Mouse (Mus musculus): Measurements from ENCODE around the gene Ube2o. TPM values are rescaled to one million over a fixed set of nuclear protein-coding genes. Genes with fewer than 3 reads are reported as not detected.

Ube2o gene
- polyA plus RNA-seq, 1 experiment from 2014 or later: 3.7 TPM

DNA sequence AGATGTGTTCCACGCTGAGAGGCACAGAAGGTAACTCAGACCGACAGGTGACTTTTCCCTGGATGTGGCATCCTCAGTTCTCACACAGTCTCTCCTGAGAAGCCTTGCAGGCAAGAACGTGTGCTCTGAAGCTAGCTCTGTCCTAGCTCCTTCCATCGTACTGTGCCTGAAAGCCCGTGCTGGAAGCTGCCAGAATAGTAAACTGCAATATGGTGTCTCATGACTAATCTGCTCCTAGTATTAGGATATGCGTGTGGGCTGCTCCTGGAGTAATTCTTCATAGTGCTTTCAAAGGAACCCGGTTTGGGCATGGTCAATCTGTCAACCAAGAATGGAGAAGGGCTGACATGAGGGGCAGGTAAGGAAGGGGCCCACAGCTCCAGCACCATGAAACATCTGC lies 10.4 kb downstream of the Ube2o start:
- ATAC-seq: no peak
- Histone ChIP-seq H3K4me1 (replicated peaks; ENCODE audit: control insufficient read depth, insufficient read depth, low read length) (no peaks in the 10 kb centered on the region), H3K27ac (ENCODE audit: low read depth, low read length) (no peak overlapping the region), H3K9ac (ENCODE audit: low read depth, low read length) (no peak overlapping the region), H3K9me3 (ENCODE audit: control insufficient read depth) (no peaks in the 10 kb centered on the region), H3K4me3 (ENCODE audit: low read depth, low read length) (no peak overlapping the region), H3K4me2 (replicated peaks; ENCODE audit: low read depth) (no peak overlapping the region), H3K27me3 (replicated peaks; ENCODE audit: control insufficient read depth, insufficient read depth, low read length) (no peaks in the 10 kb centered on the region), H3K36me3 (ENCODE audit: control insufficient read depth, insufficient read depth) (no peaks in the 10 kb centered on the region)
- TF ChIP-seq CTCF (IDR thresholded peaks at IDR 0.05; ENCODE audit: low read depth): no peak
- WGBS: 83% methylated on average over 7 of the region's 7 CpGs

DNA sequence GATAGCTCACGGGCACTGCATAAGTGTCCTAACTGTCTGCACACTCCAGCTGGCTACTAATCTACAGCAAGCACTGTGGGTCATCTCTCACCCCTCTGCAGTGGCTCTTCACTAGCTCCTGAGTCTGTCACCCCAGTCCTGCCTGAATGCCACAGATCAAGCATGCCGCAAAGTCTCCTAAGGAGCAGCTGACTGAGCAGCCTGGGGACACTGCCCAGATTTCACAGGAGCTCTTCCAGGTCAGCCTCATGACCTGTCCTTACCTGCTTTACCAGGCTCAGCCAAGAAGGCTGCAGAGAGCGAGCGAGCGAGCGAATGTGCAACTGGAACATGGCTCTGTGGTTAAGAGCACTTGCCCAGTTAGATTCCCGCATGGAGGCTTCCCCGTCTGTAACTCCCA lies 13.7 kb downstream of the Ube2o start:
- no peak overlapping the region for H3K9ac ChIP-seq (ENCODE audit: low read depth, low read length)

DNA sequence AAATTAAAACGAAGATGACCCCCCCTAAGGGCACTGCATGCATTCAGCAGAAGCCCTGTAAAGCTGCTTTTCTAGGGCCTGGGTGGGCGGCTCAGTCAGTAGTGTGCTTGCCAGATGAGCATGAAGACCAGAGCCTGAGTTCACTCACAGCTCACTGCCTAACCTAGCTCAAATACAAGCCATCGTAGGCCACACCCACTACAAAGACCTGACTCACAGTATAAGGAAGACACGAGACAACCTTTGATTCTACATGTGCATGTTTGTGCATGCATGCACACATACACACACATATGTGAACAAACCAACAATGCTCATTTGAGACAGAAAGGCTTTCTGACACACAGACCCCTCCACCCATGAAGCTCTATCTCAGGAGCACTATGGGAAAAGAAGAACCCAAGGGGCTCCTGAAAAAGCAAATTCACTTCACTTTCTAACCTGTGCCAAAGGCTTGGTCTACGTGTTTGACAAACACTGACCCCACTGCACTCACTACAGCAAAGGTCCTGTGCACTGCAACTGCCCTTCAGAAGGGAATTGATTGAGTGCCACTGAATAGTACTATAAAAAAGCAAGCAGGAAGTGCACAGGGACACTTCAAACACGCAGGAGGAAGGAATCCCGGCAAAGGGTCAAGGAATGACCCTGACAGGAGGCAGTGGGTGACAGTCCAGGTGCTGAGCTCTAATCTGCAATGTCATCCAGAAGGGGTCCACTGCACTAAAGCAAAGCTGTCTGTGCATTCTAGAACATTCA lies 15.8 kb downstream of the Ube2o start:
- ATAC-seq: peak; percentile 68
- Histone ChIP-seq H3K36me3 (ENCODE audit: control insufficient read depth, insufficient read depth) (no peaks in the 10 kb centered on the region), H3K4me2 (replicated peaks; ENCODE audit: low read depth) (no peak overlapping the region), H3K9me3 (ENCODE audit: control insufficient read depth) (no peaks in the 10 kb centered on the region), H3K27ac (ENCODE audit: low read depth, low read length) (no peak overlapping the region), H3K27me3 (replicated peaks; ENCODE audit: control insufficient read depth, insufficient read depth, low read length) (no peaks in the 10 kb centered on the region), H3K4me1 (replicated peaks; ENCODE audit: control insufficient read depth, insufficient read depth, low read length) (peaks cover 4% of the 10 kb centered on the region), H3K4me3 (ENCODE audit: low read depth, low read length) (no peak overlapping the region), H3K9ac (ENCODE audit: low read depth, low read length) (no peak overlapping the region)
- TF ChIP-seq CTCF (IDR thresholded peaks at IDR 0.05; ENCODE audit: low read depth): no peak
- WGBS: 41% methylated on average over 7 of the region's 7 CpGs

More for the DNA sequence above, 13.7 kb downstream of the Ube2o start:
- Histone ChIP-seq H3K36me3 (ENCODE audit: control insufficient read depth, insufficient read depth) (no peaks in the 10 kb centered on the region), H3K27me3 (replicated peaks; ENCODE audit: control insufficient read depth, insufficient read depth, low read length) (no peaks in the 10 kb centered on the region), H3K4me1 (replicated peaks; ENCODE audit: control insufficient read depth, insufficient read depth, low read length) (peaks cover 4% of the 10 kb centered on the region), H3K27ac (ENCODE audit: low read depth, low read length) (no peak overlapping the region), H3K9me3 (ENCODE audit: control insufficient read depth) (no peaks in the 10 kb centered on the region), H3K4me2 (replicated peaks; ENCODE audit: low read depth) (no peak overlapping the region), H3K4me3 (ENCODE audit: low read depth, low read length) (no peak overlapping the region)
- TF ChIP-seq CTCF (IDR thresholded peaks at IDR 0.05; ENCODE audit: low read depth): no peak
- WGBS: 89% methylated on average over 8 of the region's 8 CpGs
- ATAC-seq: no peak

DNA sequence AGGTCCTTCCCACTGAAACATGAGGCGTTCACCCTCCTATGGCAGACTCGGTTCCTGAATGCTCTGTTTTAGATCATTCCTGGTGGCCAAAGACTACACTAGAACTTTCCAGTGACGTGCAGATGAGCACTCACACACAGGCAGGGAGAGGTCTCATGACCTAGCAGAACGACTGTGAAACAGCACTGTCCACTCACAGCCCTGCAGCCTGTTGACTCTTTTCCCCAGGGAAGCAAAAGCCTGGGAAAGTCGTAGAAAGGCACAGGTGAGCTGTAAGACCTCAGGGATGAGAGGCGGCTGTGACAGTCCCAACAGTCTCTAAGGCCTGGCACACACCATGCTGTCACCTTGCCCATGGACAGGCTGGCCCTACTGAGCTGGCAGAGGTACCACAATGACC lies 24.9 kb downstream of the Ube2o start:
- 55% methylated on average over 6 of the region's 6 CpGs for WGBS
- Histone ChIP-seq H3K27me3 (replicated peaks; ENCODE audit: control insufficient read depth, insufficient read depth, low read length) (0 out of 2 replicates have a peak, but pooled peaks cover 4% of the 10 kb centered on the region), H3K9me3 (ENCODE audit: control insufficient read depth) (no peaks in the 10 kb centered on the region), H3K4me3 (ENCODE audit: low read depth, low read length) (no peak overlapping the region), H3K36me3 (ENCODE audit: control insufficient read depth, insufficient read depth) (no peaks in the 10 kb centered on the region), H3K9ac (ENCODE audit: low read depth, low read length) (no peak overlapping the region), H3K4me2 (replicated peaks; ENCODE audit: low read depth) (no peak overlapping the region), H3K27ac (ENCODE audit: low read depth, low read length) (no peak overlapping the region), H3K4me1 (replicated peaks; ENCODE audit: control insufficient read depth, insufficient read depth, low read length) (no peaks in the 10 kb centered on the region)
- TF ChIP-seq CTCF (IDR thresholded peaks at IDR 0.05; ENCODE audit: low read depth): no peak
- ATAC-seq: no peak

DNA sequence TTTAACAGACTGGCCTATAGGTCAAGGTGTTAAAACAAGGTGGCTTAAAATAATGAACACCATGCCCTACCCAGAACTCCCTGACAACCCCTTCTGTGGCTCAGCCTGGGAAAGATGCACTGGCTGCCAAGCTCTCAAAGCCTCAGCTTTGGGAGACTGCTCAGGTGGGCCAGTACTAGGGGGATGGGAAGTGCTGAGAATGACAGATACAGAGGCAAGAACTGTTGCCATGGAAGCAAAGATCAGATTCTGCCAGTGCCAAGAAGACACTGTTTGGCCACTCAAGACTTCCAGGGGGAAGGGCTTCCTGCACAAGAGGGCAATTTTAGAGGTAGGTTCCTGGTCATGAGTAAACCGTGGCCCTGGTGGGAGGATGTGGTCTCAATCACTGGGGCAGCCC lies 25.7 kb downstream of the Ube2o start:
- TF ChIP-seq CTCF (IDR thresholded peaks at IDR 0.05; ENCODE audit: low read depth): no peak
- Histone ChIP-seq H3K9me3 (ENCODE audit: control insufficient read depth) (no peaks in the 10 kb centered on the region), H3K27ac (ENCODE audit: low read depth, low read length) (no peak overlapping the region), H3K9ac (ENCODE audit: low read depth, low read length) (no peak overlapping the region), H3K4me2 (replicated peaks; ENCODE audit: low read depth) (no peak overlapping the region), H3K4me1 (replicated peaks; ENCODE audit: control insufficient read depth, insufficient read depth, low read length) (no peaks in the 10 kb centered on the region), H3K4me3 (ENCODE audit: low read depth, low read length) (no peak overlapping the region), H3K27me3 (replicated peaks; ENCODE audit: control insufficient read depth, insufficient read depth, low read length) (0 out of 2 replicates have a peak, but pooled peaks cover 4% of the 10 kb centered on the region), H3K36me3 (ENCODE audit: control insufficient read depth, insufficient read depth) (no peaks in the 10 kb centered on the region)
- no peak for ATAC-seq
- WGBS: 40% methylated on average over 1 of the region's 1 CpGs

DNA sequence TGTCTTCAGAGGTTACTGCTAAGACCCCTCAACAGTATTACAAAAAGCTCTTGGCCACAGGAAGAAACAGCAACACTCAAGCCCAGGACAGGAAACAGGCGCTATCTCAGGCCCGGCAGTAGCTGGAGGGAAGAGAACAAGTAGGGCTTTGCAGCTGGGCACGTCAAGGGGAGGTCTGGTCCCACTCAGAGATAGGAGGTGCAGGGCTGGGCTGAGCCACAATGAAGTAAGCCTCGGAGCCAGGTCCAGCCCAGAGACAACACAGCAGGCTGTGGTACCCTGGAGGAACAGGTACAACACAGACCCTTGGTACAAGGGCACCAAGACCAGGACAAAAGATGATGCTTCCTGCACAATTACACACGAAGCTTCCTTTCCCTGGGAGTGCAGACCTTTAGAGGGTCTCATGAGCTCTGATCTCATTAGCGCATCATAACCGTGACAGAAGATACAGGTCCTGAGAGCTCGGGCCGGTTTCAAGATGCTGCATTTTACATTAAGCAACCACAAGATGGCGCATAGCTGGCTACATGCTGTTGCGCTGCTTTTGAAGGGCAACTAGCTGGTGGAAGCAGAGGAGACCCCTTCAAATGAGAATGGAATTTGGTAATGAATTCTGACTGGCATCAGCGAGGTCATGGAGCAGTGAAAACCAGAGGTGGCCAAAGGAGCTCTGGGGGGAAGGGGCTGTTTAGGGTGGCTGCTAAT lies 26.9 kb downstream of the Ube2o start:
- TF ChIP-seq CTCF (IDR thresholded peaks at IDR 0.05; ENCODE audit: low read depth): peak; percentile 87
- Histone ChIP-seq H3K36me3 (ENCODE audit: control insufficient read depth, insufficient read depth) (no peaks in the 10 kb centered on the region), H3K4me1 (replicated peaks; ENCODE audit: control insufficient read depth, insufficient read depth, low read length) (no peaks in the 10 kb centered on the region), H3K4me2 (replicated peaks; ENCODE audit: low read depth) (no peak overlapping the region), H3K27ac (ENCODE audit: low read depth, low read length) (no peak overlapping the region), H3K27me3 (replicated peaks; ENCODE audit: control insufficient read depth, insufficient read depth, low read length) (0 out of 2 replicates have a peak, but pooled peaks cover 4% of the 10 kb centered on the region), H3K9me3 (ENCODE audit: control insufficient read depth) (no peaks in the 10 kb centered on the region), H3K4me3 (ENCODE audit: low read depth, low read length) (no peak overlapping the region), H3K9ac (ENCODE audit: low read depth, low read length) (no peak overlapping the region)
- 33% methylated on average over 12 of the region's 12 CpGs for WGBS
- ATAC-seq: no peak
